Mouse (Mus musculus) embryonic fibroblast, embryonic 13.5 days (primary cell): ENCODE results near the gene Mccc1.

ENCODE experiments used
- CTCF ChIP-seq: IDR thresholded peaks from 2 replicates; pipeline ENCODE4 v1.5.1; 2011; ENCODE audit warnings: mild to moderate bottlenecking, control low read depth, low read length, moderate library complexity, borderline replicate concordance; ENCODE audit not compliant: insufficient read depth
- POLR2A ChIP-seq: IDR thresholded peaks from 2 replicates; pipeline ENCODE4 v1.6.1; 2011; ENCODE audit warnings: low read depth, mild to moderate bottlenecking, control low read depth, low read length, moderate library complexity

- TF ChIP-seq CTCF, result no peak
- no peak for TF ChIP-seq POLR2A
Observed at GRCm38 (mm10) chr3:35967366-35967921, 33.0 kb downstream of the Mccc1 start.
